Mouse (Mus musculus) erythroblast, embryonic 14.5 days (primary cell): ENCODE results near the gene Tsg101.

Experiments used
- GATA1 ChIP-seq: IDR thresholded peaks from 2 replicates; pipeline ENCODE4 v1.6.1; 2012; ENCODE audit warnings: low read length, inconsistent platforms, mixed read lengths
- TAL1 ChIP-seq: IDR thresholded peaks from 3 replicates; pipeline ENCODE4 v1.6.1; 2012; ENCODE audit warnings: low read length, inconsistent platforms, mixed read lengths

DNA sequence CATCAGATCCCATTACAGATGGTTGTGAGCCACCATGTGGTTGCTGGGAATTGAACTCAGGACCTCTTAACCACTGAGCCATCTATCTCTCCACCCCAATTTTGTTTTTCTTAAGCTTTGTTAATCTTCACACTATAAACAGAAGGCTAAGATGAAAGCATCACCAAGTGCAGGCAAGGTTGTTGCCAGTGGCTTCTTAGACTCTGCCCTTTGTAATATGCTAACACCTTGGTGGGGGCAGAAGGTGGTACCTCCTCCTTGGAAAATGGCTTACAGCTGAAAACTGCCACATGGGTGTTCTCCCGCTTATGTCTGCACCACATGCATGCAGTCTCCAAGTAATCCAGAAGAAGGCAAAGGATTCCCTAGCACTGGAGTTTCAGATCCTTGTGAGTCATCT is 67.1 kb downstream of the Tsg101 start:
- TF ChIP-seq GATA1 (no peak), TAL1 (no peak)
